Mouse (Mus musculus) layer of hippocampus, postnatal 36 days (tissue): ENCODE results near the gene Cdc25b. TPM values are rescaled to one million over a fixed set of nuclear protein-coding genes. Genes with fewer than 3 reads are reported as not detected.

ENCODE experiments used
- DNase-seq, 2 experiments: peaks; one replicate each; pipeline ENCODE4 v3.0.0; 2022
- total RNA-seq, 2 experiments: library from RNA; stranded (reverse); gene quantifications; 2 replicates each; pipeline ENCODE4 v1.2.3; 2021

Cdc25b gene
- total RNA-seq, 2 experiments from 2014 or later, result 16.0 to 20.1 TPM

DNA sequence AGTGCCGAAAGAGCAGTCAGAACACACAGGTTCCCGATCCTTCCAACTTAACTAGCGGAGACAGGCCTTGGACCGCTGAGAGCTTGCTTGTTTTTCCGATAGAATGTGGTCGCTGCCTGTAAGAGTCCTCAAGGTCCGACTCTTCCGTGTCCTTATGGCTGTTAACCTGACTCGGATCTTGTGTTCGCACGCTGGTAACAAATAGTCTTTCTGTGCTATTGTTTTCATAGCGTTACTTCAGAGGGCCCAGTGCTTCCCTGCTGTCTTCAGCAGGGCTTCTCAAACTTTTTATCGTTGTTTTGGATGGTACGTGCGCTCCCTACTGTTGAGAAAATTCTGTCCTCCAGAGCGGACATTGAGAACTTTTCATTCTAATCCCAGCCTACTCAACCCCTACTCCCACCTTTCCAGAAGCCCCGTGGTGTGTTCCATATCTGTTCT is 26.1 kb upstream of the Cdc25b start:
- DNase-seq, result no peak

DNA sequence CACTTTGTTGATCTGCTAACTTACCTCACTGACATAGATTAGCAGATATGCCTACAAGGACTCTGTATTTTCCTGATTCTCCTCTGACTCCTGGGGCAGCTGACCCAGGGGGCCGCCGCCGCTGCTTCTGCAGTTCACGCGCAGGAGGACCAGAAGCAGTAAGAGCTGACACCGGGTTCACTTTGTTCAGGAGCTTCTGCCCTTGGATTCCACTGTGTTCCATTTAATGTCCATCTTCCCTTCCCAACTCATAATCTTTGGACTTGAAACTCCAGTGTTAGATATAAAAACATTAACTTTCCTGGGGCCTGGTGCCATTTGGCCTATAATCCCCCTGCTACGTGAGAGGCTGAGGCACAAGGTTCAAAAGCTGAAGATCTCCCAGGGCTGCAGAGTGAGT is 22.8 kb upstream of the Cdc25b start:
- DNase-seq, result no peak

- DNase-seq, result no peak
Measured at GRCm38 (mm10) chr2:131166172-131166571, 20.6 kb upstream of the Cdc25b start.

GRCm38 (mm10) chr2:131167984-131168383 is 18.8 kb upstream of the Cdc25b start:
- DNase-seq, result no peak

GRCm38 (mm10) chr2:131168914-131169313 is 17.8 kb upstream of the Cdc25b start:
- DNase-seq, result no peak

GRCm38 (mm10) chr2:131170936-131171335 is 15.8 kb upstream of the Cdc25b start:
- DNase-seq, result no peak

GRCm38 (mm10) chr2:131171401-131172104 is 15.2 kb upstream of the Cdc25b start:
- DNase-seq, result peak; percentile 76 to 79

DNA sequence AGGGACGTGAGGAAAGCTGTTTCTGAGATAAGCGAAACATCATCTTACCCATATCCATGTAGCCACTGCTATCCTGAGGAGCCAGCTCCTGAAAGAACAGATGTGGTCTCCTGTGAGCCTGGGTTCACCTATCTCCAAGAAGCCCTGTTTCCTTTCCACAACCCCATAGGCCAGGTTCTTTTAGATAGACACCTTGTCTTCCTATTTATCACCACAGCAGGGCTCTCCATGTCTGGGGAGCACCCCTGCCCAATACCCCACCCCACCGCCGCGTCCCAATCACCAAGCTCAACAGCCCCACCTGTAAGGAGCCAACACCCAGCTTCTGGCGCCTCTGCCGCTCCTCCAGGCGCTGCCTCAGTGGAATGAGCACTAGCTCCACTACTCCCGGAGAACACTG is 14.4 kb upstream of the Cdc25b start:
- DNase-seq, result no peak

GRCm38 (mm10) chr2:131174700-131175099 is 12.0 kb upstream of the Cdc25b start:
- peak; percentile 48 to 68 for DNase-seq

- no peak for DNase-seq
Measured at GRCm38 (mm10) chr2:131175286-131175944, 11.3 kb upstream of the Cdc25b start.

GRCm38 (mm10) chr2:131175945-131176309 is 10.8 kb upstream of the Cdc25b start:
- no peak for DNase-seq

DNA sequence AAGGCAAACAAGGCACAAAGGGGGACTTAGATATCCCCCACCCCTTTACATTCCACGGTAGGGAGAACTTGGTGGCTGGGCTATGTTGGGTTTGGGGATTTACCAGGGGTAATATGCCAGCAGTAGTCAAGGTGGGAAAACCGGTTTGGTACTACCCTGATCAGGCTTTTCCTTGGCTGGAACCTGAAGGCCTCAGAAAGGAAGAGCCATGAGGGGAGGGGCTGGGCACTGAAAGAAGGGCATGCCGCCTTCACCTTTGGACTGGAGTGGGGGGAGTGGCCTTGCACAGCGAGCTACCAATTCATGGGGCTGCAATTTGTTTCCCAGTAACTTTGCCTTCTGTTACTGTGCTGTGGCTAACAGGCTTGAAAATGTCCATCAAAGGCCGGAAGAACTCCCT is 10.3 kb upstream of the Cdc25b start:
- no peak for DNase-seq

DNA sequence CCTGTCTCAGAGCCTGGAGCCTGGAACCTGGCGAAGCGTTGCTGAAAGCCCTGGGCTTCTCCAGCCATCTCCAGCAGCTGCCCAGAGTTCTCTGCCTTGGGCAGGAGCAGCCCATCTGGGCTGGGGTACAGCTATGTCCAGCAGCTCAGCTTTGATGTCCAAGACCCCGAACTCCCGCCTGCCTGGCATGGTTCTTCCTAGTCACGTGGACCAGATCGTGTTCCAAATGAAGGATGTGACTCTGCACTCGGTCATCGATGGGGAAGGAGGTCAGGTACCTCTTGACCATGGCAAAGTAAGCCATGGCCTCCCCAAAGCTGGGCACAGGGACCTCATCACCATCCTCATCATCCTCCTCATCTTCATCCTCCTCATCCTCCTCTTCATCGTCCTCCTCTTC is 8.8 kb upstream of the Cdc25b start:
- DNase-seq, result no peak

GRCm38 (mm10) chr2:131178828-131179245 is 7.9 kb upstream of the Cdc25b start:
- no peak for DNase-seq

- DNase-seq, result peak; percentile 52 to 53
Measured at GRCm38 (mm10) chr2:131179246-131179886, 7.4 kb upstream of the Cdc25b start.

DNA sequence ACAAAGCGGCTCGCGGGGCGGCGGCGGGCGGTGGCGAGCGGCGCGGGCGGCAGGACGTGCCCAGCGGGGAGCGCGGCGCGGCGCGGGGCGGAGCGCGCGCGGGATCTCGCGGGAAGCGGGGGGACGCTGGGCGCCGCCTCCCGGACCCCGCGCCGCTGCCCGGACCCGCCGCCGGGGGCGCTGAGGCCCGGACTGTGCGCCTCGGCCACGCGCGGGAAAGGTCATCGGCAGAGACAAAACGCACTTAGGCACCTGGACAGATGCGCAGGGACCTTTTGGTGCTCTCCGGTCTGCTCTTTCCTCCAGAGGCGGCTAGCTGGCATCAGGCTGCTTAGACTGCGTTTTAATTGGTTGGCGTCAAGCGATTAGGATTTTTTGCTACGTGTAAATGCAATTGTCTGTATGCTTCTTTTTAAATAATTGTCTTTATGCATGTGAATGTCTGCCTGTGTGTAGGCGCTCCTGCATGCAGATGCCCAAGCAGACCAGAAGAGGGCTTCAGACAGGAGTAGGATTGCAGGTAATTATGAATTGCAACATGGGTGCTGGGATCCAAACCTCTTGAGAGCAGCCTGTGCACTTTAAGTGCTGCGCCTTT is 6.7 kb upstream of the Cdc25b start, which contains the start of gene Cenpb:
TSS of gene Cenpb (minus strand) at position 78 of the 598 bp plus-strand sequence.
- peak; percentile 84 to 85 for DNase-seq

- DNase-seq, result no peak
Measured at GRCm38 (mm10) chr2:131186343-131186742, 406 bp upstream of the Cdc25b start.

DNA sequence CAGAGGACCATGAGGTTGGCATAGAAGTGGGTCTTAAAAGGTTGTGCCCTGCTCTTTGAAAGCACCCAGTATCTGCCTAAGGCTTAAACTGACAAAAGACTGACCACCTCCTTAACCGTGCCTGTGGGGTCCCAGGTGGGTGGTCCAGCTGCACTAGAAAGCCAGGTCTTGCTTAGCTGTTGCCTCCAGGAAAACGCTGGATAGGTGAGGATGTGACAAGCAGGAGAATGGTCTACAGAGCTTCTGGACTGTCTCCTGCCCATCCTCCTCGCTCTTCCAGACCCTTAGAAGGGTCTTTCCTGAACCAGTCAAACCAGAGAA is 813 bp downstream of the Cdc25b start:
- no peak for DNase-seq

DNA sequence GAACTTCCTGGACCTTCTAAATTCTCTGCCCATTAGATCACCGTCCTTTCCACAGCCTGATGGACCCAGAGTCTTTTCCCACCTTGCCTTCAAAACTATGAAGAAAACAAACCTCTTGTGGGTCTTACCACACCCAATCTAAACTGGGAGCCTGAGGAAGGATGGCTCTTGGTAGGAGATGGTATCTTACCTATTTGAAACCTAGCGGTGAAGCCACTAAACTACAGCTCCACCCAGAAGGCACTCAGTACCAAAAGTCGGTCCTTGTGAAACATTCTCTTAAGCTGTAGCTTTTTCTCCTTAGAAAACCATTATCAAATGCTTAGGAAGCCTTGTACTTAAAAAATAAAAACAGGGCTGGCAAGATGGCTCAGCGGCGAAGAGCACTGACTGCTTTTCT is 1.6 kb downstream of the Cdc25b start:
- no peak for DNase-seq

GRCm38 (mm10) chr2:131189521-131190309 is 3.0 kb downstream of the Cdc25b start:
- DNase-seq, result no peak

GRCm38 (mm10) chr2:131190344-131191004 is 3.7 kb downstream of the Cdc25b start:
- DNase-seq, result no peak

GRCm38 (mm10) chr2:131191005-131191390 is 4.2 kb downstream of the Cdc25b start:
- no peak for DNase-seq
